Mouse (Mus musculus) adrenal gland, adult 2 months (tissue): ENCODE data around the gene Catsper3. TPM values are rescaled to one million over a fixed set of nuclear protein-coding genes. Genes with fewer than 3 reads are reported as not detected.

Experiments
- DNase-seq: peaks from one replicate; pipeline ENCODE4 v3.0.0; 2021
- polyA plus RNA-seq: library from polyadenylated mRNA; depleted of rRNA; stranded (reverse); fragments of >200 nt; gene quantifications from 2 replicates; pipeline ENCODE4 v1.2.3, GENCODE M21; 2012; rRNA removed
- total RNA-seq, 2 experiments: library from RNA; stranded (reverse); gene quantifications; 2 replicates each; pipeline ENCODE4 v1.2.3; 2021

Gene Catsper3
- total and polyA plus RNA-seq, 3 experiments = 0.17 to 0.45 TPM; not detected in 1

- no peak for DNase-seq
Measured at GRCm38 (mm10) chr13:55852205-55852604, 67.8 kb downstream of the Catsper3 start.

DNA sequence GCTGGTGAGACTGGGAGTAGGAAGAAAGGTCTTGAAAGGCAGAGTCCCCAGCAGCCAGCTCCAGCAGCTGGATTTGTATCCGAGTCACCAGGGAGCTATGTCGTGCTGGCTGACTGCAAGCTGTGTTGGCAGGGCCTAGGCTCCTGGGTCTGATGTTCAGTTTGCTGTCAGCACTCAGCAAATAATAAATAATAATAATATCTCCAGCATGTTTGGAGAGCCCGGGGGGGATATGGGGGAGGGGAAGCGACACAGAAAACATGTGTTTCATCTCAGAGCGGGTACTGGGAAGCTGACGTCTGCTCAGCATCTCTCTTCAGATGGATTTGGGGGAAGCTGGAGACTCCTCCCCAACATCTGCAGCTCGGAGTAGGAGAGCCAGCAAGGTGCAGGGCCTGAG is 71.4 kb downstream of the Catsper3 start:
- DNase-seq = no peak

GRCm38 (mm10) chr13:55858463-55858862 is 74.1 kb downstream of the Catsper3 start:
- no peak for DNase-seq

Other genes with a start within 250 kb of the Catsper3 start
- 10 to 100 TPM; 44.6 to 53.4 TPM for gene Ddx41, start 247.9 kb upstream of the Catsper3 start, total RNA-seq
- gene Ddx41, start 247.9 kb upstream of the Catsper3 start, polyA plus RNA-seq = 56.6 and 57.3 TPM in 2 replicates
- gene Fam193b, start 213.4 kb upstream of the Catsper3 start, total RNA-seq = 10 to 100 TPM; 32.0 to 41.2 TPM
- gene Fam193b, start 213.4 kb upstream of the Catsper3 start, polyA plus RNA-seq = 99.6 and 110 TPM in 2 replicates
- 100 to 1,000 TPM; 127 to 184 TPM for gene Tmed9, start 210.8 kb upstream of the Catsper3 start, total RNA-seq
- gene Tmed9, start 210.8 kb upstream of the Catsper3 start, polyA plus RNA-seq = 54.9 and 71.9 TPM in 2 replicates
- gene B4galt7, start 184.7 kb upstream of the Catsper3 start, total RNA-seq = 10 to 100 TPM; 13.0 to 13.7 TPM
- 20.9 and 22.7 TPM in 2 replicates for gene B4galt7, start 184.7 kb upstream of the Catsper3 start, polyA plus RNA-seq
- 10 to 100 TPM; 30.9 to 32.4 TPM for gene Caml, start 161.6 kb upstream of the Catsper3 start, total RNA-seq
- gene Caml, start 161.6 kb upstream of the Catsper3 start, polyA plus RNA-seq = 12.9 and 13.2 TPM in 2 replicates
- gene Ddx46, start 149.5 kb upstream of the Catsper3 start, total RNA-seq = 10 to 100 TPM; 33.6 to 40.4 TPM
- 6.8 and 9.1 TPM in 2 replicates for gene Ddx46, start 149.5 kb upstream of the Catsper3 start, polyA plus RNA-seq
- 10 to 100 TPM; 51.3 to 61.4 TPM for gene B230219D22Rik, start 91.4 kb upstream of the Catsper3 start, total RNA-seq
- gene B230219D22Rik, start 91.4 kb upstream of the Catsper3 start, polyA plus RNA-seq = 16.5 and 19.5 TPM in 2 replicates
- gene Txndc15, start 69.9 kb upstream of the Catsper3 start, total RNA-seq = 10 to 100 TPM; 53.5 to 81.2 TPM
- 72.3 and 73.9 TPM in 2 replicates for gene Txndc15, start 69.9 kb upstream of the Catsper3 start, polyA plus RNA-seq
- gene Pcbd2, start 57.2 kb upstream of the Catsper3 start, total RNA-seq = 10 to 100 TPM; 73.8 to 81.6 TPM
- 16.0 and 16.1 TPM in 2 replicates for gene Pcbd2, start 57.2 kb upstream of the Catsper3 start, polyA plus RNA-seq
- not detected for gene Pitx1, start 51.6 kb downstream of the Catsper3 start, total RNA-seq
- gene Pitx1, start 51.6 kb downstream of the Catsper3 start, polyA plus RNA-seq = 0.07 TPM in 1 of 2 replicates, not detected in the other